Mouse (Mus musculus) cerebellum, adult 2 months (tissue): ENCODE measurements around the gene Csad. TPM values are rescaled to one million over a fixed set of nuclear protein-coding genes. Genes with fewer than 3 reads are reported as not detected.
"Not testable (repeated sequence)": the region's sequence is repeated elsewhere in the genome, so short reads cannot be mapped to it uniquely, and the experiment has no call there.

Experiments
- DNase-seq, 2 experiments: peaks; one replicate each; pipeline ENCODE4 v3.0.0; 2021
- H3K27ac ChIP-seq: fragments of 200-500 bp; 2 replicates; pipeline ENCODE4 v1.5.1; 2012; ENCODE audit warnings: low read length, control low read depth, inconsistent platforms; ENCODE audit not compliant: insufficient read depth
- H3K27me3 ChIP-seq: fragments of 200-500 bp; 2 replicates; pipeline ENCODE4 v1.6.1; 2012; ENCODE audit warnings: inconsistent platforms, mild to moderate bottlenecking, low read length, moderate library complexity; ENCODE audit not compliant: control insufficient read depth, insufficient read depth
- H3K4me1 ChIP-seq: fragments of 200-500 bp; 2 replicates; pipeline ENCODE4 v1.6.1; 2011; ENCODE audit warnings: low read length; ENCODE audit not compliant: control insufficient read depth, insufficient read depth
- H3K4me3 ChIP-seq: fragments of 200-500 bp; replicated peaks from 2 replicates; pipeline ENCODE3; 2011; ENCODE audit warnings: mild to moderate bottlenecking, low read depth, low read length, control low read depth; ENCODE audit not compliant: insufficient read depth
- CTCF ChIP-seq: fragments of 200-500 bp; IDR thresholded peaks from 2 replicates; pipeline ENCODE4 v1.5.1; 2011; ENCODE audit warnings: low read depth, mild to moderate bottlenecking, control low read depth, low read length, moderate library complexity, borderline replicate concordance; ENCODE audit not compliant: insufficient read depth
- POLR2A ChIP-seq: fragments of 200-500 bp; IDR thresholded peaks from 2 replicates; pipeline ENCODE4 v1.6.1; 2011; ENCODE audit warnings: low read length, control low read depth, borderline replicate concordance; ENCODE audit not compliant: insufficient read depth
- WGBS: fragments of 180-500 bp; shearing (Covaris S2); methylation state at CpG from one replicate; pipeline ENCODE4 v1.1.7; 2018; 5-methylcytosine and 5-hydroxymethylcytosine counted together
- polyA plus RNA-seq: library from polyadenylated mRNA; depleted of rRNA; stranded (reverse); fragments of >200 nt; gene quantifications from 2 replicates; pipeline ENCODE4 v1.2.3, GENCODE M21; 2012

Csad gene
- polyA plus RNA-seq, 1 experiment = 53.0 TPM

DNA sequence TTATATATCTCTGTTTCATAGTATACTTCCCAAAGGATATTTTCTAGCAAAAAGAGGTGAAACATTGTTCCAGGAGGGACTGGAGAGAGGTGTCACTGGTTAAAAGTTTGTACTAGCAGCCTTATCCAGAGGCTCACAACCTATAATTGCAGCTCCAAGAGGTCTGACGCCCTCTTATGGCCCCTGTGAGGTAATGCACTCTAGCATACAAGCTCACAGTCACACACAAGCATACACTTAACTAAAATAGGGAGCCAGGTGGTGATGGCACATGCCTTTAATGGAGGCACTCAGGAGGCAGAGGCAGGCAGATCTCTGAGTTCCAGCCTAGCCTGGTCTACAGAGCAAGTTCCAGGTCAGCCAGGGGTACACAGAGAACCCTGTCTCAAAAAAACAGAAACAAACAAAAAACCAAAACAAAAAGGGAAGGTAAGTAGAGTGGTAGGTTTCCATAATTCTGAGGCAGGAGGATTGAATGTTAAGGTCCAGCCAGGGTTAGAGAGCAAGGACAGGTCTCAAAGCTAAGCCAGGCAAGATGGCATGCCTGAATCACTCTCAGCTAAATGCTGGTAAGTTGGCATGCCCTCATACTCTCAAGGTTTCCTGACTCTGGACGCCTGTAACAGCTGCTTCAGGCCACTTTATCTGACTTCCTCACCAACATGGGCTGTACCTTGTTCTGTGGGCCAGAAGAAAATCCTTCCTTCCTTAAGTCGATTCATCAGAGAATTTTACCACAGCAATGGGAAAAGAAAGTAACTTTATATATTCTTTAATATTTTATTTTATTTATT lies 40.4 kb downstream of the Csad start:
- Histone ChIP-seq H3K27ac (no peak overlapping the region), H3K27me3 (no peaks in the 10 kb centered on the region), H3K4me1 (no peaks in the 10 kb centered on the region), H3K4me3 (no peak overlapping the region)
- DNase-seq = no peak
- no peak for TF ChIP-seq CTCF
- TF ChIP-seq POLR2A = no peak
- WGBS = 45% methylated on average over 3 of the region's 3 CpGs

DNA sequence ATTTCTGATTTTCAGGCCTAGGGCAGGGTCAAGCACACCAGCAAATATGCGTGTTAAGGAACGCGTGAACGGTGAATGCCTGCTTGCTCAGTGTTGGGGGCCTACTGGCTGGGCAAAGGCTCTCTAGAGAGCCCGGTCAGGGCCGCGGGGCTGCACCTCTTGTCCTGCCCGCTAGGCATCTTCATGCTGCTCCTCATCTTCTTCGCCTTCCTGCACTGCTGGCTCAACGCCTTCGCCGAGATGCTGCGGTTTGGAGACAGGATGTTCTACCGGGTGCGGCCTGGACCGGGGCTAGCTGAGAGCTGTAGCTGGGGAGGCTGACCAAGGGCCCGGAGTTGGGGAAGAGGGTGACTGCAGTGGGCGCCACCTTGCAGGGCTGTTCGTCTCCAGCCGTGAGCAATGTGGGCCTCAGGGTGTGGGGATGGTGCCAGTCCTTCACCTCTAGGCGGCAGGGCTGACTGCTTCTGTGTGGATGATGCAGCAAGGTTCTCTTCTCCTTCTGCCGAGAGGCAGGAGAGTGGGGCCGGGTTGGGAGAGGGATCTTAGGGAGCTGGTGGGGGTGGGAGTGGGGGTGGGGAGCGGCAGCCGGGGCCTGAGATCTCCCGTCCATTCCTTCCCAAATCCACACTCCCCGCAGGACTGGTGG lies 44.0 kb downstream of the Csad start:
- 66% methylated on average over 27 of the region's 27 CpGs for WGBS

GRCm38 (mm10) chr15:102156836-102157235 lies 47.7 kb downstream of the Csad start:
- Histone ChIP-seq H3K27me3 (no peaks in the 10 kb centered on the region), H3K4me3 (no peak overlapping the region), H3K27ac (no peak overlapping the region), H3K4me1 (peaks cover 3% of the 10 kb centered on the region; the same call in 1 of the 2 replicates)
- DNase-seq = no peak
- WGBS = 11% methylated on average over 20 of the region's 20 CpGs
- TF ChIP-seq CTCF = no peak
- no peak for TF ChIP-seq POLR2A

More for the DNA sequence above, 44.0 kb downstream of the Csad start:
- no peak overlapping the region for H3K27ac ChIP-seq
- no peak for DNase-seq
- no peak for TF ChIP-seq CTCF
- TF ChIP-seq POLR2A = no peak
- no peak overlapping the region for H3K4me3 ChIP-seq
- no peaks in the 10 kb centered on the region for H3K27me3 ChIP-seq
- peaks cover 3% of the 10 kb centered on the region; the same call in 1 of the 2 replicates for H3K4me1 ChIP-seq

DNA sequence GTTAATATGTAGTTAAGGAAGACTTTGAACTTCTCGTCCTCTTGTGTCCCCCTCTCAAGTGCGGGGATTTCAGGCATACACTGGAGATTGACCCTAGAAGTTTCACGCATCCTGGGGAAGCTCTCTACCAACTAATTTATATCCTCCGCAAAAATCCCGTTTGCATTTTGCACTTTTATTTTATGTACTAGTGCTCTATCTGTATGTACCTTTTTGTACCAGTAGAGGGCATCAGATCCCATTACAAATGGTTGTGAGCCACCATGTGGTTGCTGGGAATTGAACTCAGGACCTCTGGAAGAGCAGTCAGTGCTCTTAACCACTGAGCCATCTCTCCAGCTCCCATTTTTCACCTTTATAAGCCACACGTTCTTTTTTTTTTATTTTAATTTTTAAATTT lies 49.5 kb downstream of the Csad start:
- not testable (repeated sequence) for H3K4me1 ChIP-seq, DNase-seq, H3K27ac ChIP-seq, H3K4me3 ChIP-seq, H3K27me3 ChIP-seq
- 91% methylated on average over 6 of the region's 6 CpGs for WGBS

DNA sequence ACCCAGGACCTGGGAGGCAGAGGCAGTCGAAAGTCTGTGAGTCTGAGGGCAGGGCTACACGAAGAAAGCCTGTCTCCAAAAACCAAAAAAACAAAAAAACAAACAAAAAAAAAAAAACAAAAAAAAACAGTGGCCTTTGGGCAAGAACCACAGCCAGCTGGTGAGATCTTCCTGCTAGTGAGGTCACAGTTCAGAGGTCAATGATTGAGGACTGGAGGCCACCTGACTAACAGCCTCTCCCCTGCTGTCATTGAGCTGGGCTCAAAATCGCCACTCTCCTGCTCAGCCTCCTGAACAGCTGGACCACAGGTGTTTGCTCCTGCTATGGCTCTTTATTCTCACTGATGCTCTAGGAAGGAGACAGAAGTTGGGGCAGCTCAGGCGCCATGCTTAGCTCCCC lies 51.9 kb downstream of the Csad start:
- Histone ChIP-seq H3K4me1 (peaks cover 3% of the 10 kb centered on the region; the same call in 1 of the 2 replicates), H3K27me3 (no peaks in the 10 kb centered on the region), H3K27ac (no peak overlapping the region), H3K4me3 (no peak overlapping the region)
- WGBS = 50% methylated on average over 4 of the region's 4 CpGs
- no peak for DNase-seq
- TF ChIP-seq CTCF = no peak
- TF ChIP-seq POLR2A = no peak

DNA sequence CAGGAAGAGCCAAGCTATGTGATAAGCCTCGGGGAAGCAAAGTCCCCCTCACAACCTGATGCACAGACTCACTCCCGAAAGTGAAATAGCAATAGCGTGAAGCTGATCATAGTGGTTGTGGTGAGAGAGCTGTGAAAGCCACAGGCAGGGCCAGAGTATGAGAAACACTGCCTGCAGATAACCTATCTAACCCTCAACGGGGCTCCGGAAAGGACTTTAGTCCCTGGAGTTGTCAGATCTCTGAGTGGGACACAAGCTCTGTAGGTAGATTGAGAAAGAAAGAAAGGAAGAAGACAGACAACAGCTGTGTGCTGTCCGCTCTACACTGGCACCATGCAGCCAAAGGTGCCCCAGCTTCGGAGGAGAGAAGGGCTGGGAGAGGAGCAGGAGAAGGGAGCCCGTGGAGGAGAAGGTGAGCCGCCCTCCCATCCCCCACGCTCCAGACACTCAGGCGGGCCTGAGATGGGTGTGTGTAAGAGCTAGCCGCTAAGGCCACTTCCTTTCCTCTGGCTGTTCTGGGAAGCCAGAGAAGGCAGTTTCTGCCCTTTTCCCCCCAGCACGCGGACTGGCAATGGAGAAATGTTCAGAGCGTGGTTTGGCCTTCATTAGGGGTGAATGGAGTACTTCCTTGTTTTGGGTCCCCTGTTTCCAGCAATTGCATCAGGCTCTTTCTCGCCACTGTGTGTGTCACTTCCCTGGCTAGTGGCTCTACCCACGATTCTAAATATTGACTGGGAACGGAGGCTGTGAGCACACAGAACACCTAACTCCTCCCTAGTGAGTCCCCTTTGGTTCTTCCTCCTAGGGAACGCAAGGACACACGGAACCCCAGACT lies 54.0 kb downstream of the Csad start, which contains the start of gene Soat2:
Soat2 (plus strand) TSS at position 226 of the 835 bp plus-strand sequence.
- DNase-seq = no peak
- H3K27ac ChIP-seq = no peak within 1 kb of the TSS
- TF ChIP-seq POLR2A (no peak), CTCF (no peak)
- no peak within 1 kb of the TSS for H3K4me3 ChIP-seq
- H3K27me3 ChIP-seq = no peaks in the 10 kb centered on the region
- H3K4me1 ChIP-seq = no peaks in the 10 kb centered on the region
- WGBS = 72% methylated on average over 20 of the region's 20 CpGs

DNA sequence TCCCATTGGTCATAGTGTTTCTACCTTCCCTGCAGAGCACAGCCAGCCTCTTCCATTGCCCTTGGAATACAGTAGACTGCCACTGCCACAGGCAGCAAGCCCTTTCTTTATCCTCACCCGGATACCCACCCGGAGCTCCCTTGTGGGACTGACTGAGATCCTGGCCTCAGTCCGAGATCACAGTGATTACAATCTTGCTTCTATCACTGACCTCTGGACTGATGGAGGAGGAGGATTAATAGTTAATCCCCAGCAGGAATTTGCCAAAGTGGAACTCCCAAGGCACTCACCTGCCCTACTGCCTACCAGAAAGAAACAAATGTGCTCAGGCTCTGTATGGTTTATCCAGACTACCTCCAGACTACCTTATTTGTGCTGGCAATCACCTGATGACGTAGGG lies 55.0 kb downstream of the Csad start:
- TF ChIP-seq POLR2A (no peak), CTCF (no peak)
- WGBS = 84% methylated on average over 4 of the region's 4 CpGs
- Histone ChIP-seq H3K27ac (no peak overlapping the region), H3K27me3 (no peaks in the 10 kb centered on the region; the same call in 1 of the 2 replicates), H3K4me3 (no peak overlapping the region), H3K4me1 (no peaks in the 10 kb centered on the region)
- DNase-seq = no peak
